Mouse (Mus musculus): ENCODE measurements around the gene Tnfsfm13. TPM values are rescaled to one million over a fixed set of nuclear protein-coding genes. Genes with fewer than 3 reads are reported as not detected.
"Not testable (repeated sequence)": the region's sequence is repeated elsewhere in the genome, so short reads cannot be mapped to it uniquely, and the experiment has no call there.

Tnfsfm13 gene
- polyA plus RNA-seq, 1 experiment from 2014 or later, result 3.7 TPM

DNA sequence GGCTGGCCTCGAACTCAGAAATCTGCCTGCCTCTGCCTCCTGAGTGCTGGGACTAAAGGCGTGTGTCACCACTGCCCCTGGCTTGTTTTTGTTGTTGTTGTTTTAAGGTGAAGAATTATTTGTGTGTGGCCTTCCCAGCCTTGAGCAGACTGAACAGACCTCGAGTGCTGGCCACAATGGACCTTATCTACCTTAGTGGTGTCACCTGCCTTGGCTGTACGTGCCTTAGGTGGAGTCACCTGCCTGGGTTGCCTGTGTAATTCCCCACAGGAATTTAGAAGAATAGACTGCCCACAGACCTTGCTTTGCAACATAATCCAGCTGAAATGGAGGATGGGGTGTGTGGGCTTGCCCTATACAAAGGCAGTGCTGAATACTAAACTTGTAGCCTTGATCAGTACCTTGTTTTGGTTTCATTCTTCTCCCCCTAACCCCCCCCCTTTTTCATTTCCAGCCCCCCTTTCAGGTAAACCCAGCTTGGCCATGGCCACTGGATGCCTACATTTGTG is 12.0 kb upstream of the Tnfsfm13 start:
- no peak overlapping the region for H3K4me2 ChIP-seq (ENCODE audit: low read length)
- no peak for ATAC-seq (replicated peaks; ENCODE audit: low FRiP score, low TSS enrichment, low read depth)
- no peak overlapping the region for H3K27ac ChIP-seq (ENCODE audit: low read depth)
- no peak overlapping the region for H3K4me3 ChIP-seq (ENCODE audit: low read depth, low read length)
- no peak overlapping the region for H3K9ac ChIP-seq (ENCODE audit: low read length)
- no peaks in the 10 kb centered on the region for H3K36me3 ChIP-seq (ENCODE audit: control insufficient read depth, insufficient read depth, low read length)
- H3K27me3 ChIP-seq (replicated peaks; ENCODE audit: control insufficient read depth, insufficient read depth, low read length), result no peaks in the 10 kb centered on the region
- WGBS, result 81% methylated on average over 4 of the region's 4 CpGs
- no peaks in the 10 kb centered on the region for H3K4me1 ChIP-seq (replicated peaks; ENCODE audit: control insufficient read depth, insufficient read depth, low read length)
- DNase-seq (ENCODE audit: low spot score), result no peak
- no peaks in the 10 kb centered on the region for H3K9me3 ChIP-seq (ENCODE audit: control insufficient read depth, low read length)

DNA sequence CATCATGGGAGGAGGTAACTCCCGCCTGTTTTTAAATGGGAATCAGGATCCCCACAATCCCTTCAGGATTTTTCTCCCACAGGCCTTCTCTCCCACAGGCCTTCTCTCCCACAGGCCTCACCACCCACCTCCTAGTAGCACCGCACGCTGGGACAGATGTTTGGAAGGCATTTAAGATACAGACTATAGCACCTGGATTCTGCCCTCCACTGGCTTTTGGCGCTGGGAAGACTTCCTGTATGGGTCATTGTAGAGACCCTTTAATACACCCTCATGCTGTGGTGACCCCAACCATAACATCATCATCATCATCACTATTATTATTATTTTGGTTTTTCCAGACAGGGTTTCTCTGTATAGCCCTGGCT is 11.6 kb upstream of the Tnfsfm13 start:
- no peaks in the 10 kb centered on the region for H3K4me1 ChIP-seq (replicated peaks; ENCODE audit: control insufficient read depth, insufficient read depth, low read length)
- no peak overlapping the region for H3K27ac ChIP-seq (ENCODE audit: low read depth)
- no peaks in the 10 kb centered on the region for H3K36me3 ChIP-seq (ENCODE audit: control insufficient read depth, insufficient read depth, low read length)
- H3K27me3 ChIP-seq (replicated peaks; ENCODE audit: control insufficient read depth, insufficient read depth, low read length), result no peaks in the 10 kb centered on the region
- no peak overlapping the region for H3K4me2 ChIP-seq (ENCODE audit: low read length)
- WGBS, result 85% methylated on average over 4 of the region's 4 CpGs
- DNase-seq (ENCODE audit: low spot score) (no peak), ATAC-seq (replicated peaks; ENCODE audit: low FRiP score, low TSS enrichment, low read depth) (no peak)
- H3K4me3 ChIP-seq (ENCODE audit: low read depth, low read length), result no peak overlapping the region
- H3K9me3 ChIP-seq (ENCODE audit: control insufficient read depth, low read length), result no peaks in the 10 kb centered on the region
- no peak overlapping the region for H3K9ac ChIP-seq (ENCODE audit: low read length)

DNA sequence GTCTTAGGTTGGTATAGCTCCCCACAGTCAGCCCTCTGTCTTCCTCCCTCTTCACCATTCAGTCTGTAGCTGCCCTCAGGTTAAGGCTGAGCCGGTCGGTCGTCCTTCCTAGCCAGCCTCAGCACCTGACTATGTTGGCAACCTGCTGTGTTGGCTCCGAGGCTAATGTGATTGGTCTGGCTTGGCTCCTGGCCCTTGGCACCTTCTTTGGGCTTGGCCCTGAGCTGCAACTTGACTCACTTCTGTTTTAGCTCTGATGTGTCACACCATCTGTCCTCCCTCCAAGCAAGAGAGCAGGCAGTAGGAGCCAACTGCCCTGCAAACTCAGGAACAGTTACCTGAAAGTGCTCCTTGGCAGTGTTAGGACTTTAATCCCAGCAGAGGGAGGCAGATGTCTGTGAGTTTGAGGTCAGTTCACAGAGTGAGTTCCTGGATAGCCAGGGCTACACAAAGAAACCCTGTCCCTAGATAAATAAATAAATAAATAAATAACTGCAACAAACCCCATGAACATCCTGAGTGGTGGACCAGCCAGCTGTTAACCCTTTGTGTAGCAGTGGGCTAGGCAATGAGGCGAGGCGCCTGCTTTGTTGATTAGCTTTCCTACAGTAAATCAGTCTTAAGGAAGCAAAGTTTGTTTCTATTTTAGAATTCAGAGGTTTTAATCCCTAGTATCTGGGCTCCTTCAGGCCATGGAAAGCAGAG is 11.0 kb upstream of the Tnfsfm13 start:
- H3K9me3 ChIP-seq (ENCODE audit: control insufficient read depth, low read length), result no peaks in the 10 kb centered on the region
- H3K4me3 ChIP-seq (ENCODE audit: low read depth, low read length), result no peak overlapping the region
- ATAC-seq (replicated peaks; ENCODE audit: low FRiP score, low TSS enrichment, low read depth) (no peak), DNase-seq (ENCODE audit: low spot score) (no peak)
- 48% methylated on average over 6 of the region's 6 CpGs for WGBS
- no peak overlapping the region for H3K4me2 ChIP-seq (ENCODE audit: low read length)
- no peak overlapping the region for H3K27ac ChIP-seq (ENCODE audit: low read depth)
- no peaks in the 10 kb centered on the region for H3K27me3 ChIP-seq (replicated peaks; ENCODE audit: control insufficient read depth, insufficient read depth, low read length)
- H3K4me1 ChIP-seq (replicated peaks; ENCODE audit: control insufficient read depth, insufficient read depth, low read length), result no peaks in the 10 kb centered on the region
- no peaks in the 10 kb centered on the region for H3K36me3 ChIP-seq (ENCODE audit: control insufficient read depth, insufficient read depth, low read length)
- H3K9ac ChIP-seq (ENCODE audit: low read length), result no peak overlapping the region

DNA sequence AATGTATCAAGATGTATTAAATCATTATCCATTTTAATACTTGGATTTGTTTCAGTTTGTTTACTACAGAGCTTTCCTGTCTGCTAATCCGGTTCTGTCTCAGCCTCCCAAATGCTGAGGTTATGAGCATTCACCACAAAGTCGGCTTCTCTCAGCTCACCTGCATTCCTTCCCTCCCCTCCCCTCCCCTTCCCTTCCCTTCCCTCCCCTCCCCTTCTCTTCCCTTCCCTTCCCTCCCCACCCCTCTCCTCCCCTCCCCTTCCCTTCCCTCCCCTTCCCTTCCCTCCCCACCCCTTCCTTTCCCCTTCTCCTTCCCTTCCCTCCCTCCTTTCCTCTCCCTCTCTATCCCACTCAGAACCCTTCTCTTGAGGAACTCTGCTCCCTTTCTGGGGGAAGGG is 8.7 kb upstream of the Tnfsfm13 start:
- Histone ChIP-seq H3K27ac (ENCODE audit: low read depth) (no peak overlapping the region), H3K9me3 (ENCODE audit: control insufficient read depth, low read length) (no peaks in the 10 kb centered on the region), H3K9ac (ENCODE audit: low read length) (no peak overlapping the region), H3K27me3 (replicated peaks; ENCODE audit: control insufficient read depth, insufficient read depth, low read length) (no peaks in the 10 kb centered on the region), H3K4me1 (replicated peaks; ENCODE audit: control insufficient read depth, insufficient read depth, low read length) (no peaks in the 10 kb centered on the region), H3K4me2 (ENCODE audit: low read length) (no peak overlapping the region), H3K4me3 (ENCODE audit: low read depth, low read length) (no peak overlapping the region), H3K36me3 (ENCODE audit: control insufficient read depth, insufficient read depth, low read length) (no peaks in the 10 kb centered on the region)
- no peak for DNase-seq (ENCODE audit: low spot score)
- no peak for ATAC-seq (replicated peaks; ENCODE audit: low FRiP score, low TSS enrichment, low read depth)
- WGBS, result 34% methylated on average over 2 of the region's 2 CpGs

DNA sequence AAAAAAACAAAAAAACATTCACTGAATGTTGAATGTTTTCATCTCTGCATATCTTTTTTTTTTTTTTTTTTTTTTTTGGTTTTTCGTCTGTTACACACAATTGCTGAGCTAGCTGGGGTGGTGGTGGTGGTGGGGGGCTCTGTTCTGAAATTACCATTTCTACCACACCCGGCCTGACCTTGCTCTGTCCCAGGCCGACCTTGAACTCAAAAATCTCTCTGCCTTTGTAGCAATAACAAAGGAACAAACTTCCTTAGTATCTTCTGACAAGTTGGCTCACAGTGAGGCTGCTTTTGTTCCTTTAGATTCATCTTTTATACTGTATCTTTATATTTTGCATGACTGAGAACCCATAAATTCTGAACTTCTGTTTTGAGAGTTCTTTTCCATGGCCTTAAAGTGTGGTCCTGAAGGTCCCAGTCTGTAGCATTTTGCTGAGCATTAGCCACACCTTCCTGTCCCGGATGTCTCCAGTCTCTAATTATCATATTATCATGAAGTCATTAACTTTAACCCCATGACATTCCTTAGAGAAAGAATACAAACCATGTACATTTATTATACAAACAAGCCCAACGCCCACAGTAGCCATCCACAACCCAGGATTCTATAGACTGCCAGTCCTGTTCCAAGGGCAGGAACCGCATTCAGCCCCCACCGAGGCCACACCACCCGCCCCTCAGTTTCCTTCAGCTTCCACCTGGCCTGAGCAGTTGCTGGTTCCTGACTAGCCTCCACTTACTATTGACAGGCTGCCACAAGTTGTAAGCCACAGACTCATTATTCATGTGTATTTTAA is 8.1 kb upstream of the Tnfsfm13 start:
- ATAC-seq (replicated peaks; ENCODE audit: low FRiP score, low TSS enrichment, low read depth), result no peak
- 61% methylated on average over 8 of the region's 8 CpGs for WGBS
- Histone ChIP-seq H3K4me2 (ENCODE audit: low read length) (no peak overlapping the region), H3K9me3 (ENCODE audit: control insufficient read depth, low read length) (no peaks in the 10 kb centered on the region), H3K36me3 (ENCODE audit: control insufficient read depth, insufficient read depth, low read length) (no peaks in the 10 kb centered on the region), H3K9ac (ENCODE audit: low read length) (no peak overlapping the region), H3K4me3 (ENCODE audit: low read depth, low read length) (no peak overlapping the region), H3K27me3 (replicated peaks; ENCODE audit: control insufficient read depth, insufficient read depth, low read length) (no peaks in the 10 kb centered on the region), H3K4me1 (replicated peaks; ENCODE audit: control insufficient read depth, insufficient read depth, low read length) (no peaks in the 10 kb centered on the region), H3K27ac (ENCODE audit: low read depth) (no peak overlapping the region)
- no peak for DNase-seq (ENCODE audit: low spot score)

DNA sequence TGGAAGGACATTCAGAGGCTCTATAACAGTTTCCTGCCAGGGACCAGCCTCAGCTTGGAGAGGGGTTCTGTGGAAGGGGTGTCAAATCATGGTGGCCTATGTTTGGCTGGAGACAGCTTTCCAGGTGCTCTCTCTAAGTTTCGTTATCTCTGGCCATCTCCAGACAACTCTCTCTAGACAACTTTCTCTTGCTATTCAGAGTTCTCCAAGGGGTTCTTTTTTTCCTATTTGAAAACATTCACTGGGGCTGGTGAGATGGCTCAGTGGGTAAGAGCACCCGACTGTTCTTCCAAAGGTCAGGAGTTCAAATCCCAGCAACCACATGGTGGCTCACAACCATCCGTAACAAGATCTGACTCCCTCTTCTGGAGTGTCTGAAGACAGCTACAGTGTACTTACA is 7.5 kb upstream of the Tnfsfm13 start:
- H3K27me3 ChIP-seq (replicated peaks; ENCODE audit: control insufficient read depth, insufficient read depth, low read length); H3K4me1 ChIP-seq (replicated peaks; ENCODE audit: control insufficient read depth, insufficient read depth, low read length); H3K27ac ChIP-seq (ENCODE audit: low read depth); H3K4me3 ChIP-seq (ENCODE audit: low read depth, low read length); H3K9me3 ChIP-seq (ENCODE audit: control insufficient read depth, low read length); H3K9ac ChIP-seq (ENCODE audit: low read length); H3K36me3 ChIP-seq (ENCODE audit: control insufficient read depth, insufficient read depth, low read length); DNase-seq (ENCODE audit: low spot score); H3K4me2 ChIP-seq (ENCODE audit: low read length); ATAC-seq (replicated peaks; ENCODE audit: low FRiP score, low TSS enrichment, low read depth): not testable (repeated sequence)
- 65% methylated on average over 2 of the region's 3 CpGs for WGBS

DNA sequence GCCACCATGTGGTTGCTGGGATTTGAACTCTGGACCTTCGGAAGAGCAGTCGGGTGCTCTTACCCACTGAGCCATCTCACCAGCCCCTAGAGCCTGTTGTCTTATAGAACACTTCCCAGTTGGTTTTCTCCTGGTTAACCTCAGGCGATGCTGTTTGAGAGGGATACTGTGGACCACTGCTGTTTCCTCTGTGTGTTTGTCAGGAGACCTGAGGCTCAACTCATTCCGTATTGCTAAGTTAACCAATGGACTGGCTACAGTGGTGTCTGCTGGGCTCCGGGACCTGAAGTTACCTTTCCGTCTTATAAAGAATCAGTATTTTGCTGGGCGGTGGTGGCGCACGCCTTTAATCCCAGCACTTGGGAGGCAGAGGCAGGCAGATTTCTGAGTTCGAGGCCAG is 7.0 kb upstream of the Tnfsfm13 start:
- not testable (repeated sequence) for ATAC-seq (replicated peaks; ENCODE audit: low FRiP score, low TSS enrichment, low read depth); H3K9ac ChIP-seq (ENCODE audit: low read length); H3K27ac ChIP-seq (ENCODE audit: low read depth); H3K4me1 ChIP-seq (replicated peaks; ENCODE audit: control insufficient read depth, insufficient read depth, low read length); H3K9me3 ChIP-seq (ENCODE audit: control insufficient read depth, low read length); H3K4me2 ChIP-seq (ENCODE audit: low read length); H3K4me3 ChIP-seq (ENCODE audit: low read depth, low read length); H3K27me3 ChIP-seq (replicated peaks; ENCODE audit: control insufficient read depth, insufficient read depth, low read length); DNase-seq (ENCODE audit: low spot score); H3K36me3 ChIP-seq (ENCODE audit: control insufficient read depth, insufficient read depth, low read length)
- 94% methylated on average over 10 of the region's 10 CpGs for WGBS

DNA sequence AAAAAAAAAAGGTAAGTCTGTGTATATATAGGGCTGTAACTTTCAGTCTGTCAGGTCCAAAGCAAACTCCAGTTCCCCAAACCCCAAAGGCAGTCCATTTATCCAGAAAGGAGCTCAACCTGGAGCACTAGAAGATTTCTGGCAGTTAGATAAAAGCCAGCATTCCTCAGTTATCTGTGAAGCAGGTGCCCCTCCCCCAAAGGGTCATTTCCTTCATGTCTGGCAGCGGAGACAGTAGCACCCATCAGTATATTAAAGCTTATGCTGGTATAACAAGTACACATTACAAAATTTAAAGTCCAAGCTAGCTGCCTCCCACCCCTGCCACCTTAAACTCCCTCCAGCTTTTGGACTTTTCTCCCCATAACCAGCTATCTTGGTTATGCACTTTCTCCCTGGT is 3.7 kb upstream of the Tnfsfm13 start:
- no peaks in the 10 kb centered on the region for H3K4me1 ChIP-seq (replicated peaks; ENCODE audit: control insufficient read depth, insufficient read depth, low read length)
- no peak overlapping the region for H3K4me2 ChIP-seq (ENCODE audit: low read length)
- DNase-seq (ENCODE audit: low spot score) (no peak), ATAC-seq (replicated peaks; ENCODE audit: low FRiP score, low TSS enrichment, low read depth) (no peak)
- no peak overlapping the region for H3K9ac ChIP-seq (ENCODE audit: low read length)
- H3K36me3 ChIP-seq (ENCODE audit: control insufficient read depth, insufficient read depth, low read length), result no peaks in the 10 kb centered on the region
- no peak overlapping the region for H3K27ac ChIP-seq (ENCODE audit: low read depth)
- no peaks in the 10 kb centered on the region for H3K27me3 ChIP-seq (replicated peaks; ENCODE audit: control insufficient read depth, insufficient read depth, low read length)
- WGBS, result 11% methylated on average over 1 of the region's 1 CpGs
- H3K9me3 ChIP-seq (ENCODE audit: control insufficient read depth, low read length), result 0 out of 2 replicates have a peak, but pooled peaks cover 3% of the 10 kb centered on the region
- H3K4me3 ChIP-seq (ENCODE audit: low read depth, low read length), result no peak overlapping the region

Data from intestine, embryonic 14.5 days (tissue).